Mouse (Mus musculus): ENCODE measurements at regions not wholly inside any gene's neighbourhood (a gene's known extent, or its start where the extent isn't known, plus 50 kb on each side); places are given as distances from the start of the nearest gene placed in this dataset.

DNA sequence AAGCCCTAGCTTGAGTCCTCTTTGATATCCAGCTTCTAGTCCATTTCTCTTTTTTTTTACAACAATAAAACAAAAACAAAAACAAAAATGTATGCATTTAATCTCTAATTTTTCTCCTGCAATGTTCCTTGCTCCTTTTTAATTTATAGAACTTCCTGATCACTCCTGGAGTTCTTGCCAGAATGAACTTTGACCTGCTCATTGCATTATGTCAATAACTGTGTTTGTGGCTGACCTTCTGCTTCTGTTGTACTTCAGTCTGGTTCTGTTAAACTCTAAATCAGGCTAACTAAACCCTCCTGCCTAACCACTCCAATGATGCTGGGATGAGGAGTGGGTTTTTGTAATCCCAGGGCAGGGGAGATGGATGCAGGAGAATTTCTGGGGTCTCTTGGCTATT, 674.0 kb downstream of the Gsdmc2 start:
- no peak for TF ChIP-seq TCF3 (IDR thresholded peaks at IDR 0.05; ENCODE audit: insufficient read length, low read depth)
- no peak for TF ChIP-seq MAX (IDR thresholded peaks at IDR 0.05; ENCODE audit: low read depth)
